Mouse (Mus musculus) kidney, postnatal 0 days (tissue): ENCODE measurements around the gene Ncmap. TPM values are rescaled to one million over a fixed set of nuclear protein-coding genes. Genes with fewer than 3 reads are reported as not detected.
A peak's percentile ranks its signal among the peaks of the same experiment; 100 is the strongest.

Experiments
- ATAC-seq: fragments of 200-750 bp; cut with Nextera tagmentation; replicated peaks from 2 replicates; pipeline ENCODE4 v1.8.0; 2017; ENCODE audit warnings: low read depth, moderate number of reproducible peaks, moderate TSS enrichment, moderate library complexity; ENCODE audit not compliant: low FRiP score
- DNase-seq: peaks from one replicate; pipeline ENCODE4 v3.0.0-alpha.2; 2016; ENCODE audit warnings: low spot score
- H3K27ac ChIP-seq: fragments of 300-500 bp; sonication (generic); 2 replicates; pipeline ENCODE4 v1.5.1; 2014; ENCODE audit warnings: mild to moderate bottlenecking
- H3K27me3 ChIP-seq: fragments of 300-500 bp; sonication (generic); 2 replicates; pipeline ENCODE4 v1.6.1; 2014; ENCODE audit warnings: low read length, mixed read lengths; ENCODE audit not compliant: insufficient read depth
- H3K36me3 ChIP-seq: fragments of 300-500 bp; sonication (generic); 2 replicates; pipeline ENCODE4 v1.6.1; 2014; ENCODE audit warnings: low read length, mixed read lengths; ENCODE audit not compliant: insufficient read depth
- H3K4me1 ChIP-seq: fragments of 300-500 bp; sonication (generic); replicated peaks from 2 replicates; pipeline ENCODE4 v1.6.1; 2014; ENCODE audit warnings: antibody characterized with exemption, low read length, mixed read lengths; ENCODE audit not compliant: insufficient read depth
- H3K4me2 ChIP-seq: fragments of 300-500 bp; sonication (generic); 2 replicates; pipeline ENCODE4 v1.6.1; 2014; ENCODE audit warnings: mild to moderate bottlenecking, low read length, moderate library complexity, mixed read lengths
- H3K4me3 ChIP-seq: fragments of 300-500 bp; sonication (generic); replicated peaks from 2 replicates; pipeline ENCODE4 v1.5.1; 2014; ENCODE audit warnings: low read depth, low read length
- H3K9ac ChIP-seq: fragments of 300-500 bp; sonication (generic); 2 replicates; pipeline ENCODE4 v1.6.1; 2014; ENCODE audit warnings: low read depth, low read length
- H3K9me3 ChIP-seq: fragments of 300-500 bp; sonication (generic); replicated peaks from 2 replicates; pipeline ENCODE4 v1.6.1; 2016; ENCODE audit warnings: low read length, inconsistent platforms, mixed read lengths
- CTCF ChIP-seq: IDR thresholded peaks from 2 replicates; pipeline ENCODE4 v1.5.1; 2016; ENCODE audit warnings: antibody characterized with exemption, low read depth, mild to moderate bottlenecking, moderate library complexity
- WGBS: fragments of 180-500 bp; shearing (Covaris S2); extraction: QIAGEN DNeasy Blood & Tissue Kit; methylation state at CpG from one replicate; pipeline ENCODE4 v1.1.7; 2014; 5-methylcytosine and 5-hydroxymethylcytosine counted together
- polyA plus RNA-seq: library from polyadenylated mRNA; unstranded; fragments of >200 nt; fragmentation: Nextera tagmentation; extraction: Ambion mirVana; gene quantifications from 2 replicates; pipeline ENCODE4 v1.2.1, GENCODE M21; 2015

The Ncmap gene
- polyA plus RNA-seq, 1 experiment from 2014 or later: 2.0 TPM

GRCm38 (mm10) chr4:135425625-135426024 is 27.6 kb upstream of the Ncmap start:
- TF ChIP-seq CTCF: no peak
- 79% methylated on average over 9 of the region's 9 CpGs for WGBS
- no peaks in the 10 kb centered on the region for H3K9me3 ChIP-seq
- DNase-seq (no peak), ATAC-seq (no peak)
- H3K27ac ChIP-seq: no peak overlapping the region
- H3K4me3 ChIP-seq: no peak overlapping the region
- no peak overlapping the region for H3K4me2 ChIP-seq
- 0 out of 2 replicates have a peak, but pooled peaks cover 17% of the 10 kb centered on the region for H3K36me3 ChIP-seq
- H3K27me3 ChIP-seq: no peaks in the 10 kb centered on the region
- H3K9ac ChIP-seq: no peak overlapping the region
- no peaks in the 10 kb centered on the region for H3K4me1 ChIP-seq

GRCm38 (mm10) chr4:135420961-135421360 is 22.9 kb upstream of the Ncmap start:
- DNase-seq (no peak), ATAC-seq (no peak)
- WGBS: 90% methylated on average over 13 of the region's 13 CpGs
- H3K4me2 ChIP-seq: no peak overlapping the region
- no peaks in the 10 kb centered on the region for H3K27me3 ChIP-seq
- no peak overlapping the region for H3K4me3 ChIP-seq
- H3K9ac ChIP-seq: no peak overlapping the region
- no peak overlapping the region for H3K27ac ChIP-seq
- TF ChIP-seq CTCF: no peak
- no peaks in the 10 kb centered on the region for H3K9me3 ChIP-seq
- H3K4me1 ChIP-seq: no peaks in the 10 kb centered on the region
- H3K36me3 ChIP-seq: 0 out of 2 replicates have a peak, but pooled peaks cover 29% of the 10 kb centered on the region

GRCm38 (mm10) chr4:135420416-135420815 is 22.4 kb upstream of the Ncmap start:
- H3K4me1 ChIP-seq: no peaks in the 10 kb centered on the region
- TF ChIP-seq CTCF: no peak
- no peak overlapping the region for H3K4me3 ChIP-seq
- 78% methylated on average over 11 of the region's 11 CpGs for WGBS
- no peak overlapping the region for H3K27ac ChIP-seq
- no peak overlapping the region for H3K9ac ChIP-seq
- DNase-seq: no peak
- ATAC-seq: no peak
- H3K9me3 ChIP-seq: no peaks in the 10 kb centered on the region
- H3K4me2 ChIP-seq: no peak overlapping the region
- no peaks in the 10 kb centered on the region for H3K27me3 ChIP-seq
- peaks cover 29% of the 10 kb centered on the region; the same call in 1 of the 2 replicates for H3K36me3 ChIP-seq

GRCm38 (mm10) chr4:135419996-135420395 is 22.0 kb upstream of the Ncmap start:
- 72% methylated on average over 21 of the region's 21 CpGs for WGBS
- H3K36me3 ChIP-seq: peaks cover 27% of the 10 kb centered on the region

GRCm38 (mm10) chr4:135416367-135416766 is 18.3 kb upstream of the Ncmap start:
- WGBS: 89% methylated on average over 21 of the region's 21 CpGs
- Histone ChIP-seq H3K4me1 (no peaks in the 10 kb centered on the region), H3K9me3 (no peaks in the 10 kb centered on the region), H3K27ac (no peak overlapping the region), H3K9ac (no peak overlapping the region), H3K27me3 (no peaks in the 10 kb centered on the region), H3K4me2 (no peak overlapping the region), H3K4me3 (no peak overlapping the region), H3K36me3 (peaks cover 21% of the 10 kb centered on the region)
- DNase-seq (no peak), ATAC-seq (no peak)
- TF ChIP-seq CTCF: no peak

More at GRCm38 (mm10) chr4:135419996-135420395, 22.0 kb upstream of the Ncmap start:
- no peak for TF ChIP-seq CTCF
- no peak overlapping the region for H3K4me3 ChIP-seq
- H3K27ac ChIP-seq: no peak overlapping the region
- H3K9ac ChIP-seq: no peak overlapping the region
- ATAC-seq (no peak), DNase-seq (no peak)
- H3K27me3 ChIP-seq: no peaks in the 10 kb centered on the region
- H3K9me3 ChIP-seq: no peaks in the 10 kb centered on the region
- H3K4me2 ChIP-seq: no peak overlapping the region
- no peaks in the 10 kb centered on the region for H3K4me1 ChIP-seq

GRCm38 (mm10) chr4:135413491-135413890 is 15.5 kb upstream of the Ncmap start:
- H3K27me3 ChIP-seq: no peaks in the 10 kb centered on the region
- TF ChIP-seq CTCF: no peak
- no peak overlapping the region for H3K4me3 ChIP-seq
- no peaks in the 10 kb centered on the region for H3K4me1 ChIP-seq
- peaks cover 13% of the 10 kb centered on the region for H3K36me3 ChIP-seq
- H3K9ac ChIP-seq: no peak overlapping the region
- H3K4me2 ChIP-seq: no peak overlapping the region
- ATAC-seq (no peak), DNase-seq (no peak)
- 84% methylated on average over 8 of the region's 8 CpGs for WGBS
- H3K9me3 ChIP-seq: no peaks in the 10 kb centered on the region
- H3K27ac ChIP-seq: no peak overlapping the region

GRCm38 (mm10) chr4:135411633-135412032 is 13.6 kb upstream of the Ncmap start:
- no peaks in the 10 kb centered on the region for H3K27me3 ChIP-seq
- H3K4me3 ChIP-seq: no peak overlapping the region
- H3K9me3 ChIP-seq: no peaks in the 10 kb centered on the region
- H3K4me2 ChIP-seq: no peak overlapping the region
- peaks cover 9% of the 10 kb centered on the region for H3K36me3 ChIP-seq
- H3K9ac ChIP-seq: no peak overlapping the region
- 32% methylated on average over 4 of the region's 4 CpGs for WGBS
- DNase-seq (peak; percentile 70), ATAC-seq (no peak)
- H3K27ac ChIP-seq: no peak overlapping the region
- H3K4me1 ChIP-seq: no peaks in the 10 kb centered on the region
- peak; percentile 94 for TF ChIP-seq CTCF
